Mouse (Mus musculus) lung, adult 18-20 months (tissue): ENCODE results near the gene Rpl26.
A peak's percentile ranks its signal among the peaks of the same experiment; 100 is the strongest.

Source experiments
- DNase-seq, 2 experiments: peaks; one replicate each; pipeline ENCODE4 v3.0.0; 2022; ENCODE audit warnings: mixed read lengths in 2 of 2

Gene Rpl26

GRCm38 (mm10) chr11:68901351-68902046 lies at the start of gene Rpl26:
Gene Rpl26, plus strand, starts transcription at chr11:68901583.
- peak; percentile 98 to 99 for DNase-seq

GRCm38 (mm10) chr11:68851644-68852485 lies 49.5 kb upstream of the Rpl26 start:
- no peak for DNase-seq

DNA sequence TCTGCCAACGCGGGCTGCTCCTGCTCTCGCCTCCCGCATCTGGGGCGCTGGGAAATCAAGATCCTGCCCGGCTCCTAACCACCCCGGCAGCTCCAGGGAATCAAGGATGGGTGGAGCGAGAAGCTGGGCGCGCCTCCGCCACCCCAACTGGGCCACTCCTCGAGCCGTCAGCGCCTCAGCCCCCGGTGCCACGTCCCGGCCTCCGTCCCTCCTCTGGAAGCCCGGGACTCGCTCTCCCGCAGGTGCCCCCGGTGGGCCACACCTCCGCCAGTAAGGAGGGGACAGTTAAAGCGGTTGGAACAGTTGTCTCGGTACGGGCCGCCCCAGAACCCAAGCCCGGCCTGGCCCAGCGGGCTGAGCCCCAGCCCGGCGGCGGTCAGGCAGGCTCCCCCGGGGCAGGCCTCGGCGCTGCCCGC lies 48.9 kb upstream of the Rpl26 start:
- DNase-seq: peak; percentile 86 to 90

DNA sequence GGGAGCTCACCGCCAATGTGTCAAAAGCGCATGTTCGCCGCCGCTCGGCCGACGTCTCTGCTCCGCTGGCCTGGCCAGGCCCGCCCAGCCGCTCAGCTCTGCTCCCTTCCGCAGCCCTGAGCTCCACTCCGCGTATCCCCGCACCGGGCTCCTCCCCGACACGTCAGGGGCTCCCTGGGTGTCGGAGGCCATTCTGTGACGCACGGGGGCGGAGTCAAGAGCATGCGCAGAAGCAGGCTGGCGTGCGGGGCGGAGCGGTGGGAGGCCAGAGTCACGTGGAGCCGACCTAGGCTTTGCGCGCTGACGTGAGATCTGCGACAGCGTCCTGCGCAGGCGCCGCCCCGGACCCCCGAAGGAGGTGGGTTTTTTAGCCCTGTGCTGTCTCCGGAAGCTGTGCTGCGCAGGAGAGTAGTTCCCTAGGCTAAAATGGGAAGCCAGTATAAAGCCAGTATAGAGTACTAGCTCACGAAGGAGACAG lies 48.4 kb upstream of the Rpl26 start:
- DNase-seq: peak; percentile 99 to 100

- DNase-seq: peak; percentile 80 to 89
These were observed 47.6 kb upstream of the Rpl26 start for GRCm38 (mm10) chr11:68853611-68854401.

DNA sequence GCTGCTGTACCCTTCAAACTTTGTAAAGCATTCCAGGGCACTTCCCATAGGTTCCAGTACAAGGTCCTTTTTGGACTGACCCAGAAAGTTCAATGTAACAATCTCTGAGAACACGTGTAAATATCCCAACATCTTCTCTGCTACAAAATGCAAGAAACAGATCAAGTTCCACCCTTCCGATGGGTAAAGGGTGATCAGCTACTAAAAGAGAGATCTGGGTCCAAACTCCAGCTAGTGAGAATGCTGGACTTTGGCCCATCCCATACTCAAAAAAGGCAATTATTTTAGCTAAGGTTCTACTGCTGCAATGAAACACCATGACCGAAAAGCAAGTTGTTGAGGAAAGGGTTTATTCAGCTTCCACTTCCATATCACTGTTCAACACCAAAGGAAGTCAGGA lies 46.8 kb upstream of the Rpl26 start:
- DNase-seq: no peak

DNA sequence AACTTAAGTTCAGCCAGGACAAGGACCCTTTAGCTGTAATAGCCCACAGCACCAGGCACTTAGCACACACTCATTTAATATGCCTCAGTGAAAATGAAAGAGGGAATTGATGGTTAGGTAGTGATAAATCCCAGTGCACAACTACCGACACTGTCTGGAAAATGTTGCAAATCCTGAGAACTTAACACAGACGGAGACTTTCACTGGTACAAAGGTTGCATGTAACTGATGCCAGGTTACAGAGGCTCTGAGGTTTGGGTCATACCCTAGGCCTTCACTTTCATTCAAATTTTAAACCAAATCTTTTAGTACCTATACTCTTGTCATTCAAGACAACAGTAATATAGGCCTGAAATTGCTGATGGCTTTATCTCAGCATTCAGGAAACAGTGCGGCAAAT lies 44.1 kb upstream of the Rpl26 start:
- DNase-seq: no peak

DNA sequence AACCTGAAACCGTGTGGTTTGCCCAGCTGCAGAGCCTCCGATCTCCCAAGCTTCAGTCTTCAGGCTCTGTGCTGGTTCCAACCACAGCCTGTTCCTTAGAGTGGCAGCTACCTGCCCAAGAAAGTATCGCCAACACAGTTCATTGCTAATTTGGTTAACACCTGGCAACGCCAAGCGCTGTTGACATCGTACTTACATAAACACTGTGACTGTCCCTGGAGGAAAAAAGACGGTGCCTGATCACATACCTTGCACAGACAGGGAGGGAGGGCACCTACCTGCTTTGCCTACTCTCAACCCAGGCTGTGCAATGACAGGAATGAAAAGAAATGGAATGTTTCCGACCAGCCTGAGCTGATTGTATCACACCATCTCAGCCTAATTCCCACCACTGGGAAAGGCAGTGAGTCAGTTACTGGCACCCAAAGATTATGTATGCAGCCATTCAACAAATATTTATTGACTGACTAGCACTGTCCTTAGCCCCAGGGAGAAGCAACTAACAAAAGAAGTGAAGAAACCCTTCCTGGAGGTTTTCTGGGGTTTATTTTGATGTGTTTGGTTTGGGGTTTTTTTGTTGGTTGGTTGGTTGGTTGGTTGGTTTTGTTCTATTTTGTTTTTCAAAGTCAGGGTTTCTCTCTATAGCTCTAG lies 41.3 kb upstream of the Rpl26 start:
- DNase-seq: peak in 1 of 2 experiments; percentile 42

GRCm38 (mm10) chr11:68862260-68862659 lies 39.1 kb upstream of the Rpl26 start:
- no peak for DNase-seq

DNA sequence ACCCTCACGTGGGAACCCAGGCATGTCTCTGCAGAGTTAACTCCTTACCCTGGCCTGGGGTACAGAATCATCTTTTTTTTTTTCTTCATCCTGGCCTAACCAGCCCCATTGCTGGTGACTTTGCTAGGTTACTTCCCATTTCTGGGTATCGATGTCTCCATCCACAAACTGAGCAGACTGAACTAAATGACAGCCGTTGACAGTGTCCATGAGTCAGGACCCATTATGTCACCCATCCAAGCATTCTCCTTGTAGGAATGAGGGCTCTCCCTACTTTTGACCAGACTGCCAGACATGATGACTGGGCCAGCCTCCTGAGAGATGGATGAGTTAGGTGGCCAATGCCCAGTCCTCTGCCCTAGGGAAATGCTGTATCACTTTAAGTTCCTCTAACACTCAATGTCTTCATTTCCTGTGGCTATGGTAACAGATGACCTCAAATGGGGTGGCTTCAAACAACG lies 37.7 kb upstream of the Rpl26 start:
- peak in 1 of 2 experiments; percentile 24 for DNase-seq

DNA sequence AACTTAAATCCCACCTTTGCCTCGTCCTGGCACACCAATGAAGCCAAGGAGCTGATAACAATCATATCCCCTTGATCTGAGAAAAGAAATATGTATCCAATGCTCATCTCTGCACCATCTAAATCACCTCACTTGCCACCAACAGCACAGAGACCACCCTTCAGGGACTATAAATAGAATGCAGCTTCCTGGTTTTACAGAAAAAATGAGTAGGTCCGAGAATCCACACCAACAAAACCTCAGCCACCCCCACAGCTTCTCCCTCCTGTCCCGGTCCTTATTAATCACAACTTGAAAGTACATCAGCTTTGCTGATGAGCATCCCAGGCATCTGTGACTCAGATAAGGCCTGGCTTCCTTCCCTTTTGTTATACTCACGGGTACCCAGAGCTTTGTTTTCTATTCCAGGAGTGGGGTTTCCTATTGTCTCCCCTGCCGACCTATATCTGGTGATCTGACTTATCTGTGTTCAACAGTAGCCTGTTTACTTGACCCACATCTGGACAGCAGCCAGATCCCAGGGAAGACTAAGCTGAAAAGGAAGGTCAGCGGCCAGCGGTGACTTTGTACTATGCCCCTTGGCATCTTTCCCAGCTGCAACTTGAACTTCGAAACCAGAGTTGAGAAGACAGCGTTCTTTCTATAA lies 36.7 kb upstream of the Rpl26 start:
- DNase-seq: peak; percentile 90 to 94

GRCm38 (mm10) chr11:68871277-68871676 lies 30.1 kb upstream of the Rpl26 start:
- DNase-seq: no peak

DNA sequence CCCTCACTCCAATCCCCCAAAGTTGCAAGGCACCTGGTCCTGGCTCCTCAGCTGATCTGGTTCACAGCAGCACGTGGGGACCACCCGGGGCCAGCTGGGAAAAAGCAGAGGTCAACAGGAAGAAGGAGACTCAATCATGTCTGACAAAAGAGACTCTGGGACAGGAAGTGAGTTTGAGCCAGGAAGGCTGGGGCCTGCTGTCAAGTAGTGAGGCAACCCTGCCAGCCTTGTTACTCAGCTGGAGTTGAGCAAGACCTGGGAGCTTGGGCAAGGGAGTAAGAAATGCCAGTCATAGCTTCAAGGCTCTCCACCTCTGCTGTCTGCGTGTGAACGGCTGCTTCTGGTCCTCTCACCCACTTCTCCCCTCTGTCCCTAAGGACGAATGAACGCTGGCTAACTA lies 29.6 kb upstream of the Rpl26 start, which contains the start of gene Ndel1:
Ndel1 (minus strand) TSS at position 111 of the 400 bp plus-strand sequence.
- DNase-seq: peak; percentile 90 to 93

DNA sequence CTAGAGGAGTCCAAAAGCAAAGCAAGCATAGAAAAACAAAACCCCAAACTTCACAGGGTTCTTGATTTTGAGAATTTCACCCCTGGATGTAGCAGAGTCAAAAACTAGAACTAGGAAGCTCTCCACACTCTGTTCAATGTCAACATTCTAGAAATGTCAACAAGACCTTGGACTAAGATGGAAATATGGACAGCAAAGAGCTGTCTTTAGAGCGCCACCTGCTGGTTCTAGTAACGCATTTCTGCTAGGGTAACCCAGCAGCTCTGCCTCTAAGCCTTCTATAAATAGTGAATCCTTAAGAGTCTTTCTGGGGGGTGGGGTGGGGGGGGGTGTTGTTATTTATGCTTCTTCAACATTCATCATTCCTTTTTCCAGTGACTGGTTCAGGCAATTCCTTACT lies 26.5 kb upstream of the Rpl26 start:
- peak; percentile 62 to 76 for DNase-seq

DNA sequence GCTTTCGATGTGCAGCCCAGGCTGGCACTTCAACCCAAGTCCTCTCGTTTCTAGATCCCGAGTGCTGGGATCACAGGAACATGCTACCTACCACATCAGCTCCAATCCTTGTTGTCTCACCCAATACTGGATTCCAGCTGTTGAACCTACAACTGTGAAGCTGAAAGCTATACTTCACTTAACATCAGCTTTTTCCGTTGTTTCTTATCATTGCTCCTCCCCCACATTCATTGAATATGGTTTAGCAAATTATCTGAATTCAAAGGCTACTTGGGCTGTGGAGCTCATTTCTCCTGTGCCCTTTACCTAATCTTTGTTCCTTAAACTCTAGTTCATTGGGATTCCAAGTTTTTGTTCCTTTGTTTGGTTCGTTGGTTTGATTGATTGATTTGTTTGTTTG lies 22.6 kb upstream of the Rpl26 start:
- DNase-seq: no peak

DNA sequence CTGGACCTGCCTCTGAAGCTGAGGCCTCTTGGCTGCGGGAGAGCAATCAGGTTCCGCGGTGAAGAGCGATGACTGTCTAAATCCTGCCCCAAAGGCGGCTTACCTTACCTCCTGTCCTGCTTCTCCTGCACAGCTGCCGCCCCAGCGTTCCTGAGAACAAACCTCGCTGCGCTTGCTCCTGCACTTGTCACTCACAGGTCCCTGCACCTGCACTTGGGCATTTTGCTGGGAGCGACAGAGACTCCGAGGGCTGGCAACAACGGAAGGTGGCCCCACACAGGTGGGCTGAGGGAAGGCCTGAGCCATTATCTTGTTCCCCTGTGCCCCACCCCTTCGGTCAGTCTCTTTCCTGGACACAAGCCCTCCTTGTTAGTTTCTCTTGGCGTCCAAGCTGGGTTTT lies 19.3 kb upstream of the Rpl26 start:
- no peak for DNase-seq

- no peak for DNase-seq
These were observed 17.5 kb upstream of the Rpl26 start for GRCm38 (mm10) chr11:68883843-68884242.

GRCm38 (mm10) chr11:68884368-68884767 lies 17.0 kb upstream of the Rpl26 start:
- no peak for DNase-seq

DNA sequence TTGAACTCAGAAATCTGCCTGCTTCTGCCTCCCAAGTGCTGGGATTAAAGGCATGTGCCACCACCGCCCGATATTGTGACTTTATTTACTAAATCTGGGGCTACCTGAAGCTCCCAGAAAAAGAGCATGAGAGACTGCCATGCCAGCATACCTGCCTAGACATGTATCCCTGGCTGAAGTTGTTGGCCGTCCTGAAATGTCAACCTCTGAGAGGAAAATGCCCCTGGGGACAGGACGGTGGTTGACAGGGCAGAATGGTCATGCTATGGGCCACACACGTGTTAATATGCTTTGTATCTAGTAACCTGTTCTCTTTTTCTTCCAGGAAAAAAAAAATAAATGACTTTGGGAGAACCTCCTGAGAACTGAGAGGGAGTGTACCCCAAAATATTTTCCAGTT lies 15.3 kb upstream of the Rpl26 start:
- no peak for DNase-seq

- no peak for DNase-seq
These were observed 13.1 kb upstream of the Rpl26 start, which contains the start of gene Rnf222 for GRCm38 (mm10) chr11:68888253-68888652. Gene Rnf222, plus strand, starts transcription at chr11:68888553.

DNA sequence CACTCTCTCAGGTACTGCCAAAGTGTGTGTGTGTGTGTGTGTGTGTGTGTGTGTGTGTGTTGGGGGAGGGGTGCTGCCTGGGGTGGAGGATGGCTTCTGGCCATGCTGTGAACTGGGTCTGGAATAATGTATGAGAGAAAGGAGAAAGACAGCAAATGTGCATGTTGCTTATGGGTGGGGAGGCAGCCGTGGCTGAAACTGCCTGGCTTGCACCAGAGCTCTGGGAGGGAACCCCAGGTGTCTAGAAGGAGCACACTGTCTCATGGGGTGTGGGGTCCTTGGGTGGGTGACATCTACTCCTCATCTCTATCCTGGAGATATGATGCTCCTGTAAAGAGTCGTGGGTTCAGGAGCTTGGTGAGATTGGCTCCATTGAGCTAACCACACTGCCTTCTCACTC lies 12.7 kb upstream of the Rpl26 start:
- no peak for DNase-seq

DNA sequence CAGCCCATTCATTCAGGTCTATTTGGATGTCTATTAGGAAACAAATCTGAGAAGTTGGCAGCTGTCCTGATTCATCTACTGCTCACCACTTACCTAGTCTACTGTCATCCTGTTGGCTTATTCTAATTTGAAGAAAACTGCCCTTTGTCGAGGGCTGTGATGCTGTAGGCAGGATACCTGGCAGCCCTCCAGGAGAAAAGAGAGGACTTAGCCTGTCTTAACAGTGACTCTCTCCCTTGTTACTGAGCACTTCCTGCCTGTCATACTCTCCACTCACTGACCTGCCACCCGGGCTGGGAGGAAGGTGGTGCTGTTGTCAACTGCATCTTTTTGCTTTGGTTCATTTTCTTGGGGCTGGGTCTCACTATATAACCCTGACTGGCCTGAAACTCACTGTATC lies 10.8 kb upstream of the Rpl26 start:
- DNase-seq: no peak
